ENCODE assay signal across 25 mouse cellular contexts in the genomic region with DNA sequence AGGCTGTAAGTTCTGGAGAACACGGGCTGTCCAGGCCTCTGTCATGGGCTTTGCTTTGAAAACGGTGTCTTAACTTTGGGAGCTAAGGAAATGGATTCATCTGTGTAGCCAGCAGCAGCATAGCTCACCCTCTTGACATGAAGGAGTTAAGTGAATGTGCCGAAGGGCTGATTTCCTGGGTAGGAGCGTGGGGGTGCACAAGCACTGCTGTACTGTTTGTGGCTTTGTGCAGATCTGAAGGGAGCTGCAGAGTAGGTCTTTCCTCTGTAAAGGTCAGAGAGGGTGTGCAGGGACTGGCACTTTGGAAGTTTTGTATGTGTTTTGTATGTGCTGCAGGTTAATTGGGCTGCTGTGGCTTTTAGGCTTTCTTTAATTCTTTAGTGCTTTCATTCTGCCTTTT.
A peak's percentile ranks its signal among the peaks of the same experiment; 100 is the strongest.
DNase-seq lines count a peak whose midpoint lies in the region; ATAC-seq and TF ChIP-seq lines count a peak whose summit lies in the region.
"Had no signal": no experiment of that assay in that cellular context is flagged by ENCODE, and none has a peak within 500 bp of the region (broad histone marks: within the 10 kb centered on the region; RNA-seq: fewer than 3 reads in every experiment).

No protein-coding gene starts in this region.

- no peak for TF ChIP-seq POLR2A in brain, embryonic 14.5 days (IDR thresholded peaks at IDR 0.05; ENCODE audit: borderline replicate concordance, extremely low read depth, insufficient read depth, insufficient read length, poor library complexity, severe bottlenecking)

- no peak overlapping the region for H3K4me2 ChIP-seq in lung, embryonic 16.5 days (ENCODE audit: low read depth, low read length)
- H3K4me2 ChIP-seq in midbrain, embryonic 13.5 days (replicated peaks), result no peak overlapping the region
- H3K4me2 ChIP-seq: embryonic facial prominence, embryonic 12.5 days; forebrain, embryonic 15.5 days; liver, embryonic 12.5 days; midbrain, embryonic 12.5 days; neural tube, embryonic 15.5 days; stomach, embryonic 15.5 days had no signal

- no peak overlapping the region for H3K27ac ChIP-seq in lung, embryonic 16.5 days (ENCODE audit: low read length)
- H3K27ac ChIP-seq in midbrain, embryonic 13.5 days, result no peak overlapping the region
- H3K27ac ChIP-seq: embryonic facial prominence, embryonic 12.5 days; forebrain, embryonic 15.5 days; hindbrain, embryonic 10.5 days; hindbrain, postnatal 0 days; limb, embryonic 10.5 days; liver, embryonic 12.5 days; macrophage; midbrain, embryonic 12.5 days; neural tube, embryonic 15.5 days; stomach, embryonic 15.5 days had no signal

- TF ChIP-seq CTCF in brain, embryonic 14.5 days (IDR thresholded peaks at IDR 0.05; ENCODE audit: borderline replicate concordance, extremely low read depth, insufficient read depth, insufficient read length), result no peak

- H3K36me3 ChIP-seq in lung, embryonic 16.5 days (ENCODE audit: control insufficient read depth, insufficient read depth, low read length), result no peaks in the 10 kb centered on the region
- no peaks in the 10 kb centered on the region for H3K36me3 ChIP-seq in midbrain, embryonic 13.5 days
- H3K36me3 ChIP-seq: embryonic facial prominence, embryonic 12.5 days; forebrain, embryonic 15.5 days; hindbrain, embryonic 10.5 days; limb, embryonic 10.5 days; liver, embryonic 12.5 days; midbrain, embryonic 12.5 days; neural tube, embryonic 15.5 days; stomach, embryonic 15.5 days had no signal

- no peak overlapping the region for H3K4me3 ChIP-seq in lung, embryonic 16.5 days (ENCODE audit: low read length)
- H3K4me3 ChIP-seq in midbrain, embryonic 13.5 days (replicated peaks), result no peak overlapping the region
- H3K4me3 ChIP-seq: embryonic facial prominence, embryonic 12.5 days; forebrain, embryonic 15.5 days; hindbrain, embryonic 10.5 days; limb, embryonic 10.5 days; liver, embryonic 12.5 days; midbrain, embryonic 12.5 days; neural tube, embryonic 15.5 days; stomach, embryonic 15.5 days had no signal

- 37% methylated on average over 4 of the region's 4 CpGs for WGBS in lung, embryonic 16.5 days
- 60% methylated on average over 4 of the region's 4 CpGs for WGBS in midbrain, embryonic 13.5 days

- H3K9ac ChIP-seq in lung, embryonic 16.5 days (ENCODE audit: low read length), result no peak overlapping the region
- no peak overlapping the region for H3K9ac ChIP-seq in midbrain, embryonic 13.5 days (replicated peaks)
- H3K9ac ChIP-seq: embryonic facial prominence, embryonic 12.5 days; forebrain, embryonic 15.5 days; liver, embryonic 12.5 days; midbrain, embryonic 12.5 days; neural tube, embryonic 15.5 days; stomach, embryonic 15.5 days had no signal

- no peaks in the 10 kb centered on the region for H3K9me3 ChIP-seq in lung, embryonic 16.5 days (ENCODE audit: control insufficient read depth, low read length)
- no peaks in the 10 kb centered on the region for H3K9me3 ChIP-seq in midbrain, embryonic 13.5 days
- H3K9me3 ChIP-seq: embryonic facial prominence, embryonic 12.5 days; forebrain, embryonic 15.5 days; hindbrain, embryonic 10.5 days; limb, embryonic 10.5 days; liver, embryonic 12.5 days; midbrain, embryonic 12.5 days; neural tube, embryonic 15.5 days; stomach, embryonic 15.5 days had no signal

- H3K4me1 ChIP-seq in lung, embryonic 16.5 days (replicated peaks; ENCODE audit: control insufficient read depth, insufficient read depth, low read length), result peaks cover 2% of the 10 kb centered on the region; the same call in 1 of the 2 replicates
- H3K4me1 ChIP-seq in midbrain, embryonic 13.5 days (replicated peaks), result no peaks in the 10 kb centered on the region
- H3K4me1 ChIP-seq: forebrain, embryonic 15.5 days; liver, embryonic 12.5 days; stomach, embryonic 15.5 days had no signal

- no peaks in the 10 kb centered on the region for H3K27me3 ChIP-seq in lung, embryonic 16.5 days (ENCODE audit: control insufficient read depth, insufficient read depth, low read depth, low read length)
- peaks cover 7% of the 10 kb centered on the region; the same call in 1 of the 2 replicates for H3K27me3 ChIP-seq in midbrain, embryonic 13.5 days
- H3K27me3 ChIP-seq: embryonic facial prominence, embryonic 12.5 days; forebrain, embryonic 15.5 days; liver, embryonic 12.5 days; neural tube, embryonic 15.5 days; stomach, embryonic 15.5 days had no signal

- ATAC-seq in lung, embryonic 16.5 days (ENCODE audit: low read depth), result peak; percentile 36; the same call in 1 of the 2 replicates
- peak; percentile 88 for ATAC-seq in inflammation-experienced regulatory T-cells, adult 6 months
- ATAC-seq in midbrain, embryonic 13.5 days, result no peak
- ATAC-seq: forebrain, embryonic 15.5 days; hindbrain, postnatal 0 days; liver, embryonic 12.5 days had no signal

- DNase-seq in lung, postnatal 4 days, result no peak
- peak; percentile 30 for DNase-seq in brain, embryonic 14.5 days (ENCODE audit: low read depth)
- DNase-seq in thymus, postnatal 36 days, result peak; percentile 27 to 44
- DNase-seq in testis, postnatal 10 days (ENCODE audit: low spot score), result no peak
- DNase-seq in spleen, adult 18-20 months, result no peak
- DNase-seq: adrenal gland, adult 8-10 months; cerebellum, postnatal 14 days; gastrocnemius, postnatal 36 days; kidney, adult 2 months; kidney, postnatal 14 days; lung, adult 2 months; right cerebral cortex, postnatal 14 days had no signal

Comparison
In these comparisons a context has a peak if more than half of its experiments do, and no peak if none do; other contexts are left out.
1. DNase-seq: peak in brain, embryonic 14.5 days (single experiment) and thymus, postnatal 36 days (2 of 2); none in lung, postnatal 4 days (0 of 2), testis, postnatal 10 days (single experiment) and spleen, adult 18-20 months (0 of 2).